Mouse (Mus musculus): ENCODE results near the gene 1700067K01Rik. TPM values are rescaled to one million over a fixed set of nuclear protein-coding genes. Genes with fewer than 3 reads are reported as not detected.
A peak's percentile ranks its signal among the peaks of the same experiment; 100 is the strongest.
"Not testable (repeated sequence)": the region's sequence is repeated elsewhere in the genome, so short reads cannot be mapped to it uniquely, and the experiment has no call there.

The 1700067K01Rik gene
- total RNA-seq, 1 experiment from 2014 or later = not detected

- no peak for ATAC-seq (replicated peaks; ENCODE audit: low read depth, poor library complexity, severe bottlenecking)
These were observed 19.8 kb upstream of the 1700067K01Rik start for GRCm38 (mm10) chr8:83981533-83981932.

- no peak for ATAC-seq (replicated peaks; ENCODE audit: low read depth, poor library complexity, severe bottlenecking)
These were observed 18.9 kb upstream of the 1700067K01Rik start for GRCm38 (mm10) chr8:83982449-83982848.

- not testable (repeated sequence) for ATAC-seq (replicated peaks; ENCODE audit: low read depth, poor library complexity, severe bottlenecking)
These were observed 18.1 kb upstream of the 1700067K01Rik start for GRCm38 (mm10) chr8:83983222-83983621.

- ATAC-seq (replicated peaks; ENCODE audit: low read depth, poor library complexity, severe bottlenecking) = peak; percentile 88
These were observed 12.1 kb upstream of the 1700067K01Rik start for GRCm38 (mm10) chr8:83989243-83989642.

- no peak for ATAC-seq (replicated peaks; ENCODE audit: low read depth, poor library complexity, severe bottlenecking)
These were observed 11.1 kb upstream of the 1700067K01Rik start for GRCm38 (mm10) chr8:83990170-83990569.

- no peak for ATAC-seq (replicated peaks; ENCODE audit: low read depth, poor library complexity, severe bottlenecking)
These were observed 8.8 kb upstream of the 1700067K01Rik start for GRCm38 (mm10) chr8:83992488-83992887.

- no peak for ATAC-seq (replicated peaks; ENCODE audit: low read depth, poor library complexity, severe bottlenecking)
These were observed 7.3 kb upstream of the 1700067K01Rik start for GRCm38 (mm10) chr8:83994030-83994429.

- no peak for ATAC-seq (replicated peaks; ENCODE audit: low read depth, poor library complexity, severe bottlenecking)
These were observed 5.3 kb upstream of the 1700067K01Rik start for GRCm38 (mm10) chr8:83995973-83996372.

GRCm38 (mm10) chr8:83996567-83997505 lies 4.5 kb upstream of the 1700067K01Rik start:
- ATAC-seq (replicated peaks; ENCODE audit: low read depth, poor library complexity, severe bottlenecking) = peak; percentile 63

- no peak for ATAC-seq (replicated peaks; ENCODE audit: low read depth, poor library complexity, severe bottlenecking)
These were observed 3.7 kb upstream of the 1700067K01Rik start, which contains the start of gene Samd1 for GRCm38 (mm10) chr8:83997511-83998141. Gene Samd1 (plus strand): TSS chr8:83997672.

GRCm38 (mm10) chr8:83998231-83999056 lies 2.9 kb upstream of the 1700067K01Rik start:
- ATAC-seq (replicated peaks; ENCODE audit: low read depth, poor library complexity, severe bottlenecking) = 0 out of 2 replicates have a peak, but pooled peaks have one; percentile 36

- ATAC-seq (replicated peaks; ENCODE audit: low read depth, poor library complexity, severe bottlenecking) = no peak
These were observed 2.1 kb upstream of the 1700067K01Rik start for GRCm38 (mm10) chr8:83999057-83999705.

GRCm38 (mm10) chr8:83999825-84000224 lies 1.5 kb upstream of the 1700067K01Rik start:
- no peak for ATAC-seq (replicated peaks; ENCODE audit: low read depth, poor library complexity, severe bottlenecking)

GRCm38 (mm10) chr8:84002957-84003611 lies 1.8 kb downstream of the 1700067K01Rik start:
- ATAC-seq (replicated peaks; ENCODE audit: low read depth, poor library complexity, severe bottlenecking) = no peak

- ATAC-seq (replicated peaks; ENCODE audit: low read depth, poor library complexity, severe bottlenecking) = no peak
These were observed 2.4 kb downstream of the 1700067K01Rik start for GRCm38 (mm10) chr8:84003612-84004246.

- ATAC-seq (replicated peaks; ENCODE audit: low read depth, poor library complexity, severe bottlenecking) = peak; percentile 98
These were observed 3.4 kb downstream of the 1700067K01Rik start for GRCm38 (mm10) chr8:84004533-84005201.

GRCm38 (mm10) chr8:84005502-84005901 lies 4.2 kb downstream of the 1700067K01Rik start:
- not testable (repeated sequence) for ATAC-seq (replicated peaks; ENCODE audit: low read depth, poor library complexity, severe bottlenecking)

- ATAC-seq (replicated peaks; ENCODE audit: low read depth, poor library complexity, severe bottlenecking) = no peak
These were observed 7.1 kb downstream of the 1700067K01Rik start for GRCm38 (mm10) chr8:84008362-84008761.

Measured in common myeloid progenitor, adult 5-6 weeks (primary cell).